Mouse (Mus musculus): ENCODE results near the gene Dpp6. TPM values are rescaled to one million over a fixed set of nuclear protein-coding genes. Genes with fewer than 3 reads are reported as not detected.

Dpp6 gene
- polyA plus RNA-seq, 1 experiment from 2014 or later, result 0.51 TPM

- no peaks in the 10 kb centered on the region for H3K27me3 ChIP-seq (ENCODE audit: low read depth, poor library complexity, severe bottlenecking)
- WGBS, result 40% methylated on average over 2 of the region's 2 CpGs
Observed at GRCm38 (mm10) chr5:27122479-27122878, 305.5 kb downstream of the Dpp6 start.

GRCm38 (mm10) chr5:27122944-27123343, 305.9 kb downstream of the Dpp6 start:
- no peaks in the 10 kb centered on the region for H3K4me1 ChIP-seq
- H3K27me3 ChIP-seq (ENCODE audit: low read depth, poor library complexity, severe bottlenecking), result no peaks in the 10 kb centered on the region
- H3K9me3 ChIP-seq (replicated peaks), result no peaks in the 10 kb centered on the region
- DNase-seq (ENCODE audit: low spot score), result no peak
- no peak overlapping the region for H3K4me3 ChIP-seq
- H3K36me3 ChIP-seq, result no peaks in the 10 kb centered on the region
- no peak overlapping the region for H3K27ac ChIP-seq
- 91% methylated on average over 2 of the region's 2 CpGs for WGBS

More at GRCm38 (mm10) chr5:27122479-27122878, 305.5 kb downstream of the Dpp6 start:
- no peak overlapping the region for H3K4me3 ChIP-seq
- H3K27ac ChIP-seq, result no peak overlapping the region
- no peaks in the 10 kb centered on the region for H3K9me3 ChIP-seq (replicated peaks)
- DNase-seq (ENCODE audit: low spot score), result no peak
- H3K4me1 ChIP-seq, result no peaks in the 10 kb centered on the region
- no peaks in the 10 kb centered on the region for H3K36me3 ChIP-seq

- no peak for DNase-seq (ENCODE audit: low spot score)
- no peaks in the 10 kb centered on the region for H3K9me3 ChIP-seq (replicated peaks)
- WGBS, result 84% methylated on average over 4 of the region's 4 CpGs
- H3K27ac ChIP-seq, result no peak overlapping the region
- H3K4me1 ChIP-seq, result no peaks in the 10 kb centered on the region
- no peaks in the 10 kb centered on the region for H3K27me3 ChIP-seq (ENCODE audit: low read depth, poor library complexity, severe bottlenecking)
- no peak overlapping the region for H3K4me3 ChIP-seq
- H3K36me3 ChIP-seq, result no peaks in the 10 kb centered on the region
Observed at GRCm38 (mm10) chr5:27126034-27126433, 309.0 kb downstream of the Dpp6 start.

- no peak for DNase-seq (ENCODE audit: low spot score)
- Histone ChIP-seq H3K36me3 (no peaks in the 10 kb centered on the region), H3K9me3 (replicated peaks) (no peaks in the 10 kb centered on the region), H3K27me3 (ENCODE audit: low read depth, poor library complexity, severe bottlenecking) (no peaks in the 10 kb centered on the region), H3K27ac (no peak overlapping the region), H3K4me3 (no peak overlapping the region), H3K4me1 (no peaks in the 10 kb centered on the region)
- 86% methylated on average over 3 of the region's 3 CpGs for WGBS
Observed at GRCm38 (mm10) chr5:27133196-27133595, 316.2 kb downstream of the Dpp6 start.

GRCm38 (mm10) chr5:27134436-27135005, 317.5 kb downstream of the Dpp6 start:
- no peak overlapping the region for H3K4me3 ChIP-seq
- 81% methylated on average over 2 of the region's 2 CpGs for WGBS
- H3K9me3 ChIP-seq (replicated peaks), result no peaks in the 10 kb centered on the region
- H3K27me3 ChIP-seq (ENCODE audit: low read depth, poor library complexity, severe bottlenecking), result no peaks in the 10 kb centered on the region
- H3K36me3 ChIP-seq, result no peaks in the 10 kb centered on the region
- H3K4me1 ChIP-seq, result no peaks in the 10 kb centered on the region
- H3K27ac ChIP-seq, result no peak overlapping the region
- no peak for DNase-seq (ENCODE audit: low spot score)

GRCm38 (mm10) chr5:27147397-27147945, 330.5 kb downstream of the Dpp6 start:
- H3K4me3 ChIP-seq, result no peak overlapping the region
- H3K27ac ChIP-seq, result no peak overlapping the region
- no peak for DNase-seq (ENCODE audit: low spot score)
- no peaks in the 10 kb centered on the region for H3K27me3 ChIP-seq (ENCODE audit: low read depth, poor library complexity, severe bottlenecking)
- no peaks in the 10 kb centered on the region for H3K4me1 ChIP-seq
- H3K36me3 ChIP-seq, result no peaks in the 10 kb centered on the region
- WGBS, result 89% methylated on average over 6 of the region's 6 CpGs
- no peaks in the 10 kb centered on the region for H3K9me3 ChIP-seq (replicated peaks)

- no peak overlapping the region for H3K27ac ChIP-seq
- no peaks in the 10 kb centered on the region for H3K27me3 ChIP-seq (ENCODE audit: low read depth, poor library complexity, severe bottlenecking)
- H3K9me3 ChIP-seq (replicated peaks), result no peaks in the 10 kb centered on the region
- WGBS, result 79% methylated on average over 1 of the region's 1 CpGs
- no peak overlapping the region for H3K4me3 ChIP-seq
- no peaks in the 10 kb centered on the region for H3K36me3 ChIP-seq
- no peak for DNase-seq (ENCODE audit: low spot score)
- H3K4me1 ChIP-seq, result no peaks in the 10 kb centered on the region
Observed at GRCm38 (mm10) chr5:27151017-27151416, 334.0 kb downstream of the Dpp6 start.

GRCm38 (mm10) chr5:27155671-27156070, 338.7 kb downstream of the Dpp6 start:
- Histone ChIP-seq H3K4me1 (peaks cover 3% of the 10 kb centered on the region; the same call in 1 of the 2 replicates), H3K36me3 (no peaks in the 10 kb centered on the region), H3K27ac (no peak overlapping the region), H3K9me3 (replicated peaks) (no peaks in the 10 kb centered on the region), H3K4me3 (no peak overlapping the region), H3K27me3 (ENCODE audit: low read depth, poor library complexity, severe bottlenecking) (no peaks in the 10 kb centered on the region)
- WGBS, result 82% methylated on average over 3 of the region's 3 CpGs
- DNase-seq (ENCODE audit: low spot score), result no peak

GRCm38 (mm10) chr5:27156366-27156765, 339.4 kb downstream of the Dpp6 start:
- H3K27ac ChIP-seq, result no peak overlapping the region
- no peaks in the 10 kb centered on the region for H3K27me3 ChIP-seq (ENCODE audit: low read depth, poor library complexity, severe bottlenecking)
- WGBS, result 68% methylated on average over 2 of the region's 2 CpGs
- no peaks in the 10 kb centered on the region for H3K36me3 ChIP-seq
- no peaks in the 10 kb centered on the region for H3K9me3 ChIP-seq (replicated peaks)
- peaks cover 3% of the 10 kb centered on the region; the same call in 1 of the 2 replicates for H3K4me1 ChIP-seq
- no peak overlapping the region for H3K4me3 ChIP-seq
- DNase-seq (ENCODE audit: low spot score), result no peak

- Histone ChIP-seq H3K36me3 (no peaks in the 10 kb centered on the region), H3K4me1 (peaks cover 3% of the 10 kb centered on the region; the same call in 1 of the 2 replicates), H3K27me3 (ENCODE audit: low read depth, poor library complexity, severe bottlenecking) (no peaks in the 10 kb centered on the region), H3K9me3 (replicated peaks) (no peaks in the 10 kb centered on the region), H3K4me3 (no peak overlapping the region), H3K27ac (no peak overlapping the region)
- peak; percentile 29 for DNase-seq (ENCODE audit: low spot score)
- 64% methylated on average over 11 of the region's 11 CpGs for WGBS
Observed at GRCm38 (mm10) chr5:27161122-27161645, 344.2 kb downstream of the Dpp6 start.

GRCm38 (mm10) chr5:27168550-27168949, 351.5 kb downstream of the Dpp6 start:
- Histone ChIP-seq H3K4me3 (no peak overlapping the region), H3K9me3 (replicated peaks) (no peaks in the 10 kb centered on the region), H3K27me3 (ENCODE audit: low read depth, poor library complexity, severe bottlenecking) (no peaks in the 10 kb centered on the region), H3K27ac (no peak overlapping the region), H3K4me1 (no peaks in the 10 kb centered on the region), H3K36me3 (no peaks in the 10 kb centered on the region)
- DNase-seq (ENCODE audit: low spot score), result no peak
- 81% methylated on average over 1 of the region's 1 CpGs for WGBS

- no peak for DNase-seq (ENCODE audit: low spot score)
- no peaks in the 10 kb centered on the region for H3K4me1 ChIP-seq
- 86% methylated on average over 4 of the region's 4 CpGs for WGBS
- no peaks in the 10 kb centered on the region for H3K36me3 ChIP-seq
- no peak overlapping the region for H3K27ac ChIP-seq
- no peaks in the 10 kb centered on the region for H3K27me3 ChIP-seq (ENCODE audit: low read depth, poor library complexity, severe bottlenecking)
- no peaks in the 10 kb centered on the region for H3K9me3 ChIP-seq (replicated peaks)
- H3K4me3 ChIP-seq, result no peak overlapping the region
Observed at GRCm38 (mm10) chr5:27184963-27185362, 368.0 kb downstream of the Dpp6 start.

- DNase-seq (ENCODE audit: low spot score), result no peak
- Histone ChIP-seq H3K4me1 (no peaks in the 10 kb centered on the region), H3K27ac (no peak overlapping the region), H3K27me3 (ENCODE audit: low read depth, poor library complexity, severe bottlenecking) (no peaks in the 10 kb centered on the region), H3K36me3 (no peaks in the 10 kb centered on the region), H3K4me3 (no peak overlapping the region), H3K9me3 (replicated peaks) (no peaks in the 10 kb centered on the region)
- WGBS, result 88% methylated on average over 5 of the region's 5 CpGs
Observed at GRCm38 (mm10) chr5:27191242-27191969, 374.4 kb downstream of the Dpp6 start.

Measured in limb, embryonic 10.5 days (tissue).